Mouse (Mus musculus) layer of hippocampus, adult 9-10 months (tissue): ENCODE data around the gene Arhgef38.

Experiments
- DNase-seq: peaks from one replicate; pipeline ENCODE4 v3.0.0; 2022; ENCODE audit warnings: low spot score

Arhgef38 gene

GRCm38 (mm10) chr3:133092274-133092853, 142.4 kb downstream of the Arhgef38 start:
- peak; percentile 12 for DNase-seq

- DNase-seq: peak; percentile 94
Observed at GRCm38 (mm10) chr3:133091664-133092273, 143.0 kb downstream of the Arhgef38 start, which contains the start of the genes Ints12 and Gstcd. Ints12 (plus strand) TSS chr3:133091840. Gstcd (minus strand) TSS chr3:133092033.

GRCm38 (mm10) chr3:133091121-133091663, 143.6 kb downstream of the Arhgef38 start:
- DNase-seq: peak; percentile 21

- DNase-seq: no peak
Observed at GRCm38 (mm10) chr3:133090247-133091120, 144.3 kb downstream of the Arhgef38 start.

- DNase-seq: peak; percentile 43
Observed at GRCm38 (mm10) chr3:133085858-133086257, 148.9 kb downstream of the Arhgef38 start.

- DNase-seq: no peak
Observed at GRCm38 (mm10) chr3:133082736-133083135, 152.0 kb downstream of the Arhgef38 start.

GRCm38 (mm10) chr3:133075560-133075959, 159.2 kb downstream of the Arhgef38 start:
- no peak for DNase-seq
